Mouse (Mus musculus) forebrain, embryonic 14.5 days (tissue): ENCODE measurements around the gene Tas2r134. TPM values are rescaled to one million over a fixed set of nuclear protein-coding genes. Genes with fewer than 3 reads are reported as not detected.

ENCODE experiments used
- ATAC-seq: fragments of 200-750 bp; cut with Nextera tagmentation; 2 replicates; pipeline ENCODE4 v1.8.0; 2017; ENCODE audit warnings: mild to moderate bottlenecking, moderate library complexity
- DNase-seq: peaks from one replicate; pipeline ENCODE4 v3.0.0-alpha.2; 2015; ENCODE audit warnings: low spot score
- H3K27ac ChIP-seq: fragments of 300-500 bp; sonication (generic); 2 replicates; pipeline ENCODE4 v1.5.1; 2014; ENCODE audit warnings: low read depth, mild to moderate bottlenecking, control low read depth, low read length, moderate library complexity
- H3K27me3 ChIP-seq: fragments of 300-500 bp; sonication (generic); replicated peaks from 2 replicates; pipeline ENCODE4 v1.6.1; 2014; ENCODE audit warnings: low read length, control low read depth, mixed read lengths; ENCODE audit not compliant: control insufficient read depth, insufficient read depth
- H3K36me3 ChIP-seq: fragments of 300-500 bp; sonication (generic); 2 replicates; pipeline ENCODE4 v1.6.1; 2014; ENCODE audit warnings: low read length, control low read depth; ENCODE audit not compliant: control insufficient read depth, insufficient read depth
- H3K4me1 ChIP-seq: fragments of 300-500 bp; sonication (generic); 2 replicates; pipeline ENCODE4 v1.6.1; 2014; ENCODE audit warnings: antibody characterized with exemption, low read length, control low read depth; ENCODE audit not compliant: control insufficient read depth, insufficient read depth
- H3K4me2 ChIP-seq: fragments of 300-500 bp; sonication (generic); 2 replicates; pipeline ENCODE4 v1.6.1; 2014; ENCODE audit warnings: mild to moderate bottlenecking, control low read depth, low read length
- H3K4me3 ChIP-seq: fragments of 300-500 bp; sonication (generic); 2 replicates; pipeline ENCODE4 v1.5.1; 2014; ENCODE audit warnings: low read depth, low read length, control low read depth
- H3K9ac ChIP-seq: fragments of 300-500 bp; sonication (generic); 2 replicates; pipeline ENCODE4 v1.6.1; 2014; ENCODE audit warnings: mild to moderate bottlenecking, low read length, control low read depth, moderate library complexity
- H3K9me3 ChIP-seq: fragments of 300-500 bp; sonication (generic); replicated peaks from 2 replicates; pipeline ENCODE4 v1.6.1; 2016; ENCODE audit warnings: low read length, control low read depth, mixed read lengths; ENCODE audit not compliant: control insufficient read depth
- WGBS: fragments of 180-500 bp; shearing (Covaris S2); extraction: QIAGEN DNeasy Blood & Tissue Kit; methylation state at CpG from one replicate; pipeline ENCODE4 v1.1.7; 2014; 5-methylcytosine and 5-hydroxymethylcytosine counted together
- polyA plus RNA-seq: library from polyadenylated mRNA; unstranded; fragments of >200 nt; fragmentation: Nextera tagmentation; extraction: Ambion mirVana; gene quantifications from 2 replicates; pipeline ENCODE4 v1.2.1, GENCODE M21; 2014

Gene Tas2r134
- polyA plus RNA-seq: not detected in 2 replicates

- no peak for ATAC-seq
- no peaks in the 10 kb centered on the region for H3K9me3 ChIP-seq
- H3K27ac ChIP-seq: no peak within 1 kb of the TSS
- no peak within 1 kb of the TSS for H3K4me2 ChIP-seq
- no peak within 1 kb of the TSS for H3K9ac ChIP-seq
- no peaks in the 10 kb centered on the region for H3K4me1 ChIP-seq
- no peaks in the 10 kb centered on the region for H3K27me3 ChIP-seq
- no peak within 1 kb of the TSS for H3K4me3 ChIP-seq
- 90% methylated on average over 4 of the region's 4 CpGs for WGBS
- no peaks in the 10 kb centered on the region for H3K36me3 ChIP-seq
- DNase-seq: no peak
Measured at GRCm38 (mm10) chr2:51627211-51627610, at the start of gene Tas2r134. Gene Tas2r134, plus strand, starts transcription at chr2:51627511.

GRCm38 (mm10) chr2:51579767-51580166 is 47.5 kb upstream of the Tas2r134 start:
- Histone ChIP-seq H3K27me3 (no peaks in the 10 kb centered on the region), H3K36me3 (no peaks in the 10 kb centered on the region), H3K4me2 (no peak overlapping the region), H3K4me3 (no peak overlapping the region), H3K4me1 (peaks cover 5% of the 10 kb centered on the region), H3K9me3 (no peaks in the 10 kb centered on the region), H3K27ac (no peak overlapping the region), H3K9ac (no peak overlapping the region)
- ATAC-seq: no peak
- 73% methylated on average over 5 of the region's 5 CpGs for WGBS
- DNase-seq: no peak

- H3K9me3 ChIP-seq: no peaks in the 10 kb centered on the region
- no peak overlapping the region for H3K9ac ChIP-seq
- no peak overlapping the region for H3K4me3 ChIP-seq
- ATAC-seq: peak; percentile 60; the same call in 1 of the 2 replicates
- peak; percentile 52 for DNase-seq
- no peak overlapping the region; the same call in 1 of the 2 replicates for H3K4me2 ChIP-seq
- no peak overlapping the region for H3K27ac ChIP-seq
- peaks cover 8% of the 10 kb centered on the region for H3K4me1 ChIP-seq
- WGBS: 19% methylated on average over 9 of the region's 9 CpGs
- H3K36me3 ChIP-seq: no peaks in the 10 kb centered on the region
- H3K27me3 ChIP-seq: no peaks in the 10 kb centered on the region
Measured at GRCm38 (mm10) chr2:51584050-51585046, 43.0 kb upstream of the Tas2r134 start.

- no peak overlapping the region for H3K9ac ChIP-seq
- H3K27ac ChIP-seq: no peak overlapping the region
- peaks cover 19% of the 10 kb centered on the region for H3K4me1 ChIP-seq
- WGBS: 87% methylated on average over 4 of the region's 4 CpGs
- no peak overlapping the region for H3K4me3 ChIP-seq
- ATAC-seq (no peak), DNase-seq (no peak)
- no peaks in the 10 kb centered on the region for H3K36me3 ChIP-seq
- H3K27me3 ChIP-seq: no peaks in the 10 kb centered on the region
- H3K4me2 ChIP-seq: no peak overlapping the region
- H3K9me3 ChIP-seq: no peaks in the 10 kb centered on the region
Measured at GRCm38 (mm10) chr2:51588336-51588735, 39.0 kb upstream of the Tas2r134 start.

- WGBS: 82% methylated on average over 6 of the region's 6 CpGs
- no peak for ATAC-seq
Measured at GRCm38 (mm10) chr2:51588895-51589294, 38.4 kb upstream of the Tas2r134 start.

GRCm38 (mm10) chr2:51589627-51590026 is 37.7 kb upstream of the Tas2r134 start:
- Histone ChIP-seq H3K9ac (no peak overlapping the region), H3K4me1 (peaks cover 16% of the 10 kb centered on the region), H3K9me3 (no peaks in the 10 kb centered on the region), H3K4me2 (no peak overlapping the region), H3K27ac (no peak overlapping the region), H3K4me3 (no peak overlapping the region), H3K36me3 (no peaks in the 10 kb centered on the region), H3K27me3 (no peaks in the 10 kb centered on the region)
- peak; percentile 11; the same call in 1 of the 2 replicates for ATAC-seq
- peak; percentile 23 for DNase-seq
- 18% methylated on average over 1 of the region's 1 CpGs for WGBS

More at GRCm38 (mm10) chr2:51588895-51589294, 38.4 kb upstream of the Tas2r134 start:
- no peak overlapping the region for H3K4me3 ChIP-seq
- no peak overlapping the region for H3K9ac ChIP-seq
- no peaks in the 10 kb centered on the region for H3K9me3 ChIP-seq
- DNase-seq: no peak
- H3K4me1 ChIP-seq: peaks cover 19% of the 10 kb centered on the region
- H3K27ac ChIP-seq: no peak overlapping the region
- H3K27me3 ChIP-seq: no peaks in the 10 kb centered on the region
- H3K4me2 ChIP-seq: no peak overlapping the region
- H3K36me3 ChIP-seq: no peaks in the 10 kb centered on the region

GRCm38 (mm10) chr2:51590308-51590707 is 37.0 kb upstream of the Tas2r134 start:
- Histone ChIP-seq H3K4me1 (peaks cover 11% of the 10 kb centered on the region; the same call in 1 of the 2 replicates), H3K27me3 (no peaks in the 10 kb centered on the region), H3K9me3 (no peaks in the 10 kb centered on the region), H3K4me3 (no peak overlapping the region), H3K27ac (0 out of 2 replicates have a peak overlapping the region, but pooled peaks have one; percentile 21), H3K9ac (peak overlapping the region; percentile 0; the same call in 1 of the 2 replicates), H3K4me2 (peak overlapping the region; percentile 6; the same call in 1 of the 2 replicates), H3K36me3 (no peaks in the 10 kb centered on the region)
- WGBS: 12% methylated on average over 8 of the region's 8 CpGs
- peak; percentile 74 for DNase-seq
- ATAC-seq: peak; percentile 68

GRCm38 (mm10) chr2:51592157-51592556 is 35.2 kb upstream of the Tas2r134 start:
- DNase-seq (no peak), ATAC-seq (no peak)
- Histone ChIP-seq H3K4me1 (peaks cover 11% of the 10 kb centered on the region; the same call in 1 of the 2 replicates), H3K4me2 (no peak overlapping the region), H3K4me3 (no peak overlapping the region), H3K9me3 (no peaks in the 10 kb centered on the region), H3K27ac (no peak overlapping the region), H3K9ac (no peak overlapping the region), H3K27me3 (no peaks in the 10 kb centered on the region), H3K36me3 (no peaks in the 10 kb centered on the region)
